Mouse (Mus musculus) liver, embryonic 16.5 days (tissue): ENCODE results near the gene Zkscan4. TPM values are rescaled to one million over a fixed set of nuclear protein-coding genes. Genes with fewer than 3 reads are reported as not detected.
"Not testable (repeated sequence)": the region's sequence is repeated elsewhere in the genome, so short reads cannot be mapped to it uniquely, and the experiment has no call there.

Experiments
- ATAC-seq: fragments of 200-750 bp; cut with Nextera tagmentation; 2 replicates; pipeline ENCODE4 v1.8.0; 2017; ENCODE audit warnings: low read depth, mild to moderate bottlenecking, moderate number of reproducible peaks, moderate library complexity
- H3K27ac ChIP-seq: fragments of 300-500 bp; sonication (generic); 2 replicates; pipeline ENCODE4 v1.5.1; 2014; ENCODE audit warnings: mild to moderate bottlenecking, low read length
- H3K27me3 ChIP-seq: fragments of 300-500 bp; sonication (generic); 2 replicates; pipeline ENCODE4 v1.6.1; 2014; ENCODE audit warnings: low read depth, low read length, mixed read lengths; ENCODE audit not compliant: control insufficient read depth, insufficient read depth
- H3K36me3 ChIP-seq: fragments of 300-500 bp; sonication (generic); 2 replicates; pipeline ENCODE4 v1.6.1; 2014; ENCODE audit warnings: mild to moderate bottlenecking; ENCODE audit not compliant: control insufficient read depth, insufficient read depth
- H3K4me1 ChIP-seq: fragments of 300-500 bp; sonication (generic); 2 replicates; pipeline ENCODE4 v1.6.1; 2014; ENCODE audit warnings: low read depth, low read length, mixed read lengths; ENCODE audit not compliant: control insufficient read depth
- H3K4me2 ChIP-seq: fragments of 300-500 bp; sonication (generic); 2 replicates; pipeline ENCODE4 v1.6.1; 2014; ENCODE audit warnings: low read depth, low read length, mixed read lengths
- H3K4me3 ChIP-seq: fragments of 300-500 bp; sonication (generic); 2 replicates; pipeline ENCODE4 v1.5.1; 2014; ENCODE audit warnings: low read depth, mild to moderate bottlenecking, low read length
- H3K9ac ChIP-seq: fragments of 300-500 bp; sonication (generic); 2 replicates; pipeline ENCODE4 v1.6.1; 2014; ENCODE audit warnings: low read depth, low read length
- H3K9me3 ChIP-seq: fragments of 300-500 bp; sonication (generic); replicated peaks from 2 replicates; pipeline ENCODE4 v1.6.1; 2016; ENCODE audit warnings: low read length; ENCODE audit not compliant: control insufficient read depth
- WGBS: fragments of 180-500 bp; shearing (Covaris S2); extraction: QIAGEN DNeasy Blood & Tissue Kit; methylation state at CpG from one replicate; pipeline ENCODE4 v1.1.7; 2014; ENCODE audit not compliant: insufficient replicate concordance; 5-methylcytosine and 5-hydroxymethylcytosine counted together
- microRNA counts: library from miRNA; unstranded; fragments of <30 nt; microRNA quantifications from one replicate; lab custom pipeline; 2016
- microRNA-seq: library from miRNA; unstranded; fragments of <30 nt; microRNA quantifications from one replicate; pipeline ENCODE4, GENCODE M21; 2016
- polyA plus RNA-seq: library from polyadenylated mRNA; unstranded; fragments of >200 nt; fragmentation: Nextera tagmentation; extraction: Ambion mirVana; gene quantifications from 2 replicates; pipeline ENCODE4 v1.2.1, GENCODE M21; 2015

Gene Zkscan4
- polyA plus RNA-seq, 1 experiment from 2014 or later = 0.44 TPM

GRCm38 (mm10) chr13:21495080-21495479 is 16.4 kb downstream of the Zkscan4 start, which contains the start of gene AK157302:
Gene AK157302, plus strand, starts transcription at chr13:21495223.
- Histone ChIP-seq H3K27me3 (no peaks in the 10 kb centered on the region), H3K36me3 (no peaks in the 10 kb centered on the region), H3K4me3 (no peak within 1 kb of the TSS), H3K27ac (no peak within 1 kb of the TSS), H3K4me1 (no peaks in the 10 kb centered on the region), H3K4me2 (no peak within 1 kb of the TSS), H3K9ac (no peak within 1 kb of the TSS), H3K9me3 (no peaks in the 10 kb centered on the region)
- WGBS = 89% methylated on average over 21 of the region's 21 CpGs
- ATAC-seq = no peak

DNA sequence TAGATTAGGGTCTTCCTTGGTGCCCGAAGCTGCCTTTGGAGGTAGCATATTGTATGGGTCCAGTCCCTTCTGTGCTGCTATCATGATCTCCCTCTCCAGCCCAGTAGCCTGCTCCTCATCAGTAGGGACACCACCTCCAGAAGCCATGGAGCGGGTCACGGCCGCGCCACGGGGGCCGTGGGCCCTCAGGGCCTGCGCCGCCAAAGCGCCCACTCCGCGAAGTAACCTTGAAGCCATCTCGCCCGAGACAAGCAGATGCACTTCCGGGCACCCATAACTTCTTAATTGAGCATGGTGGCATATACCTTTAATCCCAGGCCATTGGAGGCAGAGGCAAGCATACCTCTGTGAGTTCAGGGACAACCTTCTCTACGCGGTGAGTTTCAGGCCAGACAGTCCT is 22.5 kb downstream of the Zkscan4 start, which contains the start of gene Gm11273:
Gm11273 (minus strand) TSS at position 237 of the 400 bp plus-strand sequence.
- H3K27ac ChIP-seq, ATAC-seq, H3K4me2 ChIP-seq, H3K27me3 ChIP-seq, H3K4me3 ChIP-seq, H3K9me3 ChIP-seq, H3K36me3 ChIP-seq, H3K9ac ChIP-seq, H3K4me1 ChIP-seq: not testable (repeated sequence)
- WGBS = 89% methylated on average over 17 of the region's 17 CpGs

DNA sequence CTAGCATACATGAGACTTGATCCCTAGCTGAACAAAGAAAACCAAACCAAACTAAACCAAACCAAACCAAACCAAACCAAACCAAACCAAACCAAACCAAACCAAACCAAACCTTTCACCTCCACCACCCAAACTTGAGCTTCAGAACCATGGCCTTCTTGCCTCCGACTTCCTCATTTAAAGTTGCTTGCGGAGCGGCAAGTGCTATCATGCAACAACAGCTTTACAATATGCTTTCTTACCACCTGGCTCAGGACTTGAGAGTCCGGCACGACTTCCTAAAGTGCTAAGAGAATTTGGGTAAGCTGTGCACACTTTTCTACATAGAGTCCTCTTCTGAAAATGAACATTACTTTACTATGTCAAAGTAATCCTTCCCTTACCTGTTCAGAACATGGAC is 23.6 kb downstream of the Zkscan4 start:
- H3K4me3 ChIP-seq = no peak overlapping the region
- no peak for ATAC-seq
- no peak overlapping the region for H3K4me2 ChIP-seq
- H3K27ac ChIP-seq = no peak overlapping the region
- WGBS = 58% methylated on average over 5 of the region's 5 CpGs
- H3K4me1 ChIP-seq = peaks cover 5% of the 10 kb centered on the region
- H3K9me3 ChIP-seq = no peaks in the 10 kb centered on the region
- H3K27me3 ChIP-seq = no peaks in the 10 kb centered on the region
- no peak overlapping the region for H3K9ac ChIP-seq
- no peaks in the 10 kb centered on the region for H3K36me3 ChIP-seq

GRCm38 (mm10) chr13:21506221-21506649 is 27.5 kb downstream of the Zkscan4 start:
- Histone ChIP-seq H3K9me3 (no peaks in the 10 kb centered on the region), H3K9ac (peak overlapping the region; percentile 73), H3K4me2 (peak overlapping the region; percentile 49), H3K27ac (peak overlapping the region; percentile 27; the same call in 1 of the 2 replicates), H3K4me3 (peak overlapping the region; percentile 75), H3K4me1 (peaks cover 5% of the 10 kb centered on the region), H3K36me3 (no peaks in the 10 kb centered on the region), H3K27me3 (no peaks in the 10 kb centered on the region)
- ATAC-seq = peak; percentile 99
- WGBS = 0% methylated on average over 21 of the region's 21 CpGs

- Histone ChIP-seq H3K9ac (no peak overlapping the region), H3K4me3 (peak overlapping the region; percentile 28), H3K9me3 (no peaks in the 10 kb centered on the region), H3K36me3 (0 out of 2 replicates have a peak, but pooled peaks cover 4% of the 10 kb centered on the region), H3K4me2 (peak overlapping the region; percentile 54), H3K4me1 (peaks cover 5% of the 10 kb centered on the region), H3K27me3 (no peaks in the 10 kb centered on the region), H3K27ac (no peak overlapping the region)
- no peak for ATAC-seq
- 36% methylated on average over 7 of the region's 7 CpGs for WGBS
Measured at GRCm38 (mm10) chr13:21530136-21530535, 51.4 kb downstream of the Zkscan4 start.

DNA sequence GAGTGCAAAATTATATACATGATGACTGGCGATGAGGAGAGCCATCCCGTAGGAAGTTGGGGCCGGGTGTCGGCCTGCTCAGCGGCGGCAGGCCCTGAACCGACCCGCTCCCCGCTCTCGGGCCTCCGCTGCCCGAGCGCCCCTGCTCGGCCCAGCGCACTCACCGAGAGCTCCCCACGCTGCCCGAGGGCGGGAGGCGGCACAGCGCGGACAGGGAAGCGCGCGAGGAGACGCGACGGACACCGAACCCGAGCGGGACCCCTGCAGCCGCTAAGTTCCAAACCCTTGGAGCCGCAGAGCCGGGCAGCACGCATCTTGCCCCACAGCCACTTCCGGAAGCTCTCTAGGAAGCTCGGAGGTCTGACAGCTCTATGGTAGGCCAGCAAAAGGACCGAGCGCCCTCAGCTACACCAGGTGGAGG is 52.1 kb downstream of the Zkscan4 start, which contains the start of gene Zkscan8:
Zkscan8 (minus strand) TSS at position 340 of the 421 bp plus-strand sequence.
- H3K4me1 ChIP-seq = peaks cover 5% of the 10 kb centered on the region
- ATAC-seq = peak; percentile 98
- no peaks in the 10 kb centered on the region for H3K9me3 ChIP-seq
- H3K27ac ChIP-seq = peak within 1 kb of the TSS; percentile 85
- no peaks in the 10 kb centered on the region for H3K27me3 ChIP-seq
- H3K36me3 ChIP-seq = 0 out of 2 replicates have a peak, but pooled peaks cover 3% of the 10 kb centered on the region
- 0% methylated on average over 37 of the region's 39 CpGs for WGBS
- H3K9ac ChIP-seq = peak within 1 kb of the TSS; percentile 93
- peak within 1 kb of the TSS; percentile 70 for H3K4me2 ChIP-seq
- H3K4me3 ChIP-seq = peak within 1 kb of the TSS; percentile 94

MicroRNA genes within 50 kb of the gene (microRNA counts, 519-probe panel; counts per million panel counts)
- 2,929 counts per million, percentile 81 among the panel's probes with 10 or more counts for microRNA mmu-miR-1896 (lab: Ali Mortazavi, UCI)

Small RNAs within 50 kb of the gene (microRNA-seq; reads per million reads assigned to microRNA genes)
- gene Mir1896 = not detected

Other genes with a start within 250 kb of the Zkscan4 start
- not detected in 2 replicates for gene Gpx5, start 186.2 kb upstream of the Zkscan4 start, polyA plus RNA-seq
- not detected in 2 replicates for gene Gpx6, start 166.8 kb upstream of the Zkscan4 start, polyA plus RNA-seq
- not detected in 2 replicates for gene Olfr1367, start 132.0 kb upstream of the Zkscan4 start, polyA plus RNA-seq
- gene Zscan12, start 116.1 kb upstream of the Zkscan4 start, polyA plus RNA-seq = 2.7 and 2.9 TPM in 2 replicates
- gene Zkscan3, start 76.2 kb upstream of the Zkscan4 start, polyA plus RNA-seq = 28.9 and 30.2 TPM in 2 replicates
- gene Pgbd1, start 37.8 kb upstream of the Zkscan4 start, polyA plus RNA-seq = 0.82 and 0.97 TPM in 2 replicates
- 12.0 and 13.3 TPM in 2 replicates for gene Zscan26, start 25.2 kb upstream of the Zkscan4 start, polyA plus RNA-seq
- gene Nkapl, start 10.4 kb upstream of the Zkscan4 start, polyA plus RNA-seq = 0.79 and 1.0 TPM in 2 replicates
- not detected in 2 replicates for gene Gm10065, start 534 bp downstream of the Zkscan4 start, polyA plus RNA-seq
- gene AK157302, start 16.3 kb downstream of the Zkscan4 start, polyA plus RNA-seq = 0.62 and 0.70 TPM in 2 replicates
- 4.7 and 5.5 TPM in 2 replicates for gene Gm11273, start 22.5 kb downstream of the Zkscan4 start, polyA plus RNA-seq
- gene Zkscan8, start 52.2 kb downstream of the Zkscan4 start, polyA plus RNA-seq = 1.0 and 1.2 TPM in 2 replicates
- gene Olfr1366, start 63.9 kb downstream of the Zkscan4 start, polyA plus RNA-seq = 0.04 TPM in 1 of 2 replicates, not detected in the other
- not detected in 2 replicates for gene Olfr1535, start 81.0 kb downstream of the Zkscan4 start, polyA plus RNA-seq
- gene Olfr1364, start 102.9 kb downstream of the Zkscan4 start, polyA plus RNA-seq = not detected in 2 replicates
- not detected in 2 replicates for gene Olfr1362, start 135.1 kb downstream of the Zkscan4 start, polyA plus RNA-seq
- not detected in 2 replicates for gene Olfr11, start 163.6 kb downstream of the Zkscan4 start, polyA plus RNA-seq
- gene Olfr1361, start 184.5 kb downstream of the Zkscan4 start, polyA plus RNA-seq = not detected in 2 replicates
- not detected in 2 replicates for gene Olfr1360, start 198.5 kb downstream of the Zkscan4 start, polyA plus RNA-seq
- gene Olfr1359, start 219.2 kb downstream of the Zkscan4 start, polyA plus RNA-seq = not detected in 2 replicates
- 3.5 and 6.2 TPM in 2 replicates for gene Hist1h2bl, start 237.2 kb downstream of the Zkscan4 start, polyA plus RNA-seq
- gene Hist1h2ai, start 237.5 kb downstream of the Zkscan4 start, polyA plus RNA-seq = 18.6 and 20.0 TPM in 2 replicates
- gene Hist1h3h, start 238.8 kb downstream of the Zkscan4 start, polyA plus RNA-seq = 4.4 and 13.9 TPM in 2 replicates
- 5.9 and 9.8 TPM in 2 replicates for gene Hist1h2bm, start 243.1 kb downstream of the Zkscan4 start, polyA plus RNA-seq